Mouse (Mus musculus) mouse embryonic stem cell (cell line): ENCODE measurements around the gene Fxr1.

Experiments used
- in situ Hi-C, 2 experiments: fragments of 300-500 bp; cut with MboI; formaldehyde crosslinking; loops; 1 replicate in 1 of 2; 3 replicates in 1 of 2; pipeline ENCODE4 v1.14.3; 2019 to 2020; ENCODE audit warnings: low sequenced_read_pairs in 2 of 2, low pct_unique_long_range_greater_than_20kb in 1 of 2, mixed read lengths in 1 of 2; ENCODE audit not compliant: unreplicated experiment in 1 of 2

Gene Fxr1

DNA sequence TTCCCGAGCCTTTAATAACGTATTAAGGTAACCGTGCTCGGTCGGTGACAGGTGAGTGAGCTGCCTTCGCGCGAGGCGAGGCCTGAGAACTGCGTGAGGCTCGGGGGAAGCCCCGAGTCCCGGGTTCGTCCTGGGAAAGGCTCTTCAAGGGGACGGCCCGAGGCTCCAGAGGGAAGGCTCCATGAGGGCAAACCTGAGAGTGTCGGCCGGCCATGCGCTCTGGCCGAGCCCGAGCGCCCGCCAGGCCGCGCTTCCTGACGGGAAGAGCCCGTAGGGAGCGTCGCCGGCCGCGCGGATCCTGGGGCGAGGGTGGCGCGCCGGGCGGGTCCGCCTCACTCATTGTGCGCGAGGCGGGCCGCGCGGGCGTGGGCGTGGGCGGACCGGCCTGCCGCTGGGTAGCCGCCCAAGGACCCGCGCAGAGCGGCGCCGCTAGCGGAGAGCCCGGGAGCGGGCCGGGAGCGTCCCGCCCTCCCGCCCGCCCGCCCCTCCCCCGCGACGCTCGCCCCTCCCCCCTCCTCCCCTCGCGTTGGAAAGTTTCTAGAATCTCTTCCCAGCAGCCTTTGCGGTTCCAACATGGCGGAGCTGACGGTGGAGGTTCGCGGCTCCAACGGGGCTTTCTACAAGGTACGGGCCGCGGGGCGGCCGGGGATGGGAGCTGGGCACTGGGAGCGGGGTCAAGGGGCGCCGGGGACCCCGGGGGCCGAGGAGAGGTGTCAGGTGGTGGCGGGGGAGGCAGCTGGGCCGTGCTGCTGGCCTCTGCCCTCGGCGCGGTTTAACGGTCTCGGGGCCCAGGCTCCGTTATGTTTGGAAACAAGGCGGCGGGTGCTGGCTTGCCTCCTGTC lies at the start of gene Fxr1:
TSS of gene Fxr1 (plus strand) at position 404 of the 842 bp plus-strand sequence.
- in situ Hi-C loops: loop anchor here in 1 of 2 experiments (25.0 kb wide), 1 partner anchor 718 kb away; no protein-coding TSS in a partner anchor

DNA sequence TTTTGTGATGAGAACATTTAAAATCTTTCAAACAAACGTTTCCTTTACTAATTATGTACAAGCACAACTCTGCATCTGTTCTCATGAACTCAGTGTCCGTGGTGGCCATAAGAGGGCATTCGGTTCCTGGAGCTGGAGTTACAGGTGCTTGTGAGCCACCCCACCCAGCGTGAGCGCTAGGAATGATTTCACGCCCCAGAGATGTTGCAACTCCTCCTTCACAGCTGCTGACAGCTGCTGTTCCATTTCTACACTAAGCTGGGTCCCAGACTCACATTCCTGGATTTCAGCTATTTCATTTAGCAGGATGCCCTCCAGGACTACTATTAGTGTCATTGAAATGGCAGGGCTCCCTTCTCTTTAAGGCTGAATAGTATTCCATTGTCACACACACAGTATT lies 40.3 kb upstream of the Fxr1 start:
- in situ Hi-C loops: no loop called here

DNA sequence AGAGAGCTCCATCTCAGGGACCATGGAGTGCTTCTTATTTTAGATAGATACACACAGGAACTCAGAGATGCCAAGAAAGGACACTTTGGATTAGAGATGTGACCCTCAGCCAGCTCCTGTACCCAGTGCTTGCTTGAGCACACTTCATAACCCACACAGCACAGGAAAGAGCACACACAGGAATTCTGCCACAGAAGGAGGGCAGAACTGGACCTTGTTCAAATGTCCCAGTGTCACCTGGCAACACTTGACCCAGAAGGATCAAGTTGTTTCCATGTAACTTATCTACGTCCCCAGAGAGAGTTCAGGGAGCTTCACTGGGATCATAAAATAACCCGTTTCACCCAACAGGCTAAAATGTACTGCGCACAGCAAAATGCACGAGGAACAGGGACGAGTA lies 37.0 kb upstream of the Fxr1 start:
- in situ Hi-C loops: no loop called here

DNA sequence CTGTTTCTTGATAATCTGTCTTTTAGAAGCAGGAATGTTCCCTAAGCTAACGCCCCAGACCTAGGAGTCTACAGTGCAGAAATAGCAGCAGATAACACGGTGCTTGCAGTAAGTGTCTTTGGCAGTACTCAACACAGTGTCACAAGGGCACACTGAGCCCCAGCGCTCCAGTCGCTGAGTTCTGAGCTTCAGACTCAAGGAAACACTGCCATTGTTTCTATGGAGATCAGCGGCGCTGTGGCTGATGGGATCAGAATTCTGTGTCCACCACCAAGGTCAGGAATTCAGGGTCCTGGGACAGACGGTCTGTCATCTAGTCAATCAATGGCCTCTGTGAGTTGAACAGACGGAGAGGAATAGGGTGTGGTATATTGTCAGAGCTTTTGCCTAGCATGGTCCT lies 30.4 kb upstream of the Fxr1 start:
- in situ Hi-C loops: no loop called here

DNA sequence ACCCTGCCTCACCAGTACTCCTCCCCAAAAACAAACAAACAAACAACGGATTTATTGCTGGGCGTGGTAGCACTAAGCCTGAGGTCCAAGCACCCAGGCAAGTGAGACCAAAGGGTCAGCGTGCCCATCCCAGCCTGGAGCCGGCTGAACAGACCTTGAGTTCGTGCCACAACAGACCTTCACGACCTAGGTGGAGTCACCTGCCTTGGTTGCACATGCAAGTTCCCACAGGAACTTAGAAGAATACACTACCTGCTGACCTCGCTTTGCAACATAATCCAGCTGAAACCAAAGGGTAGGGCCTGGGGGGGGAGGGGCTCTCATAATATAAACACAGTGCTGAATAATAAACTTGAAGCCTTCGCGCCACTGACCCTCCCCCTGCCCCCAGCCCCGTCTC lies 29.3 kb upstream of the Fxr1 start:
- in situ Hi-C loops: no loop called here

DNA sequence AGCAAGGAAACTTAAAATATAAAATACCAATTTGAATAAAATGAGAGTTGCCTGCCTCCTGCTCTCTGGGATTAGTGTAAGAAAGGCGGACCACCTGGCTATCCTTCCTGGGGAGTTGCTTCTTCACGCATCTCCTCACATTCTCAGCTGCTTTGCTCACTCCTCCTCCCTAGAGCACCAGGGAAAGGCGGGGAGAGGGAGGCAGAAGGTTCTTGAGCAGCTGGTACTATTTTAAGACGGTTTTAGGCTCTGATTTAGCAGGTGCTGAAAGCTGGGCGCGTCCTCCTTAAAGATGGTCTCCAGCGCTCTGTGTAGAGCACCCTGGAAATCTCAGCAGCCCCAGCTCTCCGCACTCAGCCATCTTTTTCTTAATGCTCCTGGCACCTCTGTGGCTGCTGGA lies 28.8 kb upstream of the Fxr1 start:
- in situ Hi-C loops: no loop called here

DNA sequence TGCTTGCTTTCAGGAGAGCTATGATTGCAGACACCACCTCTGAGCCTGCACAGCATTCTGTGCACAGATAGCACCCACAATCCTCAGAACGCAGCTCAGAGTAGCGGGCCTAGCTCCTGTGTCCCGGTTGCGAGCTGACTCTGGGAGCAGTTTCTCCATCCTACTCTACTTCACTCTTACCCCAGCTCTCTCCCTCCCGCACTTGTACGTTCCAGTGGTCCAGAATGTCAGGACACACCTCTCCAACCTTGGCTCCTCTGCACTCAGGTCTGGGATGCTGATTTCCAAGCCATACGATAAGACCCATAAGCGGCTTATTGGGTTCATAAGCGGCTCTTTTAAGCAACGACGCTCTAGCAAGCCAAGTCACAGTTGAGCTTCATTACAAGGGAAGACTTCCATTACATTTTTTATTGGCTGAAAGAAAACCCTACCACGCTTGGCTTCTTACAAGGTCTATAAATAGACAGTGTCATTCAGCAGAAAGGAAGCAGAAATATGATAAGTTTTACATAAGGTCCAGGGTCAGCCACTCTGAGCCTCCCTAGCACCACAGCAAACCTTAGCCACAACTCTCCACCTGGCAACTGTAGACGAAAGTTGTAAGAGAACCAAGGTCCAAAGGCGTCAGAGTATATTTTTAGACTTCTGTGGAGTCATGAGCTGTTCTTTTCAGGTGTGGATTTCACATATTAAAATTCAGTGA lies 26.2 kb upstream of the Fxr1 start:
- in situ Hi-C loops: no loop called here

DNA sequence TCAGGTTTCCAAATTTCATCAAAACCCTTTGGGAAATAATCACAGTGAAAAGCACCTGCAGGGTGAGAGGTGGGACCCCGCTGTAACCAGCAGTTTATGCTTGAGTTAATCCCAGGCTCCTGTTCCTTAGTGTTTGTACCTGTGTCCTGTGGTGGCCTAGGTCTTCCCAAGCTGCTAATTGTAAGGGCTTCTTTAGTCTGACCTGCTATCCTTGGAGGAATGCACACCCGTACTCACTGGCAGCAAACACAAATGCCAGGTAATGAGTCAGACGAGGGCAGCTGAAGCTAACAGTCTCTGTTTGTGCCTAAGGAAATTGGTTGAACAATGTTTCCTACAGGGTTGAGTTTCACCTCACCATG lies 25.6 kb upstream of the Fxr1 start:
- in situ Hi-C loops: no loop called here

DNA sequence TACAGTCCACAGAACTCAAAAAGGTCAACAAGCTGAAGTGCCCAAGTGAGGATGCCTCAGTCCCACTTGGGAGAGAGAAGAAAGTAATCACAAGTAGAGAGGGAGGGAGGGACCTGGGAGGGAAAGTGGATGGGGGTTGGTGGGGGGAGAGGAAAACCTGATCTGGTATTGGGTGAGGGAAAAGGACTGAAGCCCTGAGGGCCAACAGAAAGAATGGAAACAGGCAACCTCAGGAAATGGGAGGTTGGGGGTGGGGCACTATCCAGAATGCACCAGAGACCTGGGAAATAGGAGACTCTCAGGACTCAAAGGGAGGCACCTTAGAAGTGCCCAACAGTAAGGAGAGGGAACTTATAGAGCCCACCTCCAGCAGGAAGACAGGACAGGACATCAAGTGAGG lies 18.1 kb upstream of the Fxr1 start:
- in situ Hi-C loops: loop anchor here in 1 of 2 experiments (25.0 kb wide), 1 partner anchor 736 kb away; no protein-coding TSS in a partner anchor

DNA sequence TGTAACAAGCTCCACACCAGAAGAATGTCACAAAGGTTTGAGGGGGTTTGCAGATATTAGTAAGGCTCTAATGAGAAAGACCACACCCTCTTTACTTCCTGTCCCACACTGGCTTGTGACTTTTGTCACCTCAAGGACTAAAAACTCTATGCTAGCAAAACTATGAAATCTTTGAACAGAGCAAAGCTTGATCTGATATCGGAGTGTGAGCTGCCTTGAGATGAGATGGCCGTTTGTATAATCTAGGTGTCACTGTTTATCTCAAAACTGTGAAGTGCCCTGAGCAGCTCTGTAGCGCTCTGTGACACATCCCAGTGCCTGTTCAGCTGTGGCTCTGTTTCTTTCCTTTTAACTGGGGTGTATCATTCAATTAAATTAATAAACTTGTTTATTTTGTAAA lies 15.9 kb upstream of the Fxr1 start:
- in situ Hi-C loops: loop anchor here in 1 of 2 experiments (25.0 kb wide), 1 partner anchor 733 kb away; no protein-coding TSS in a partner anchor

DNA sequence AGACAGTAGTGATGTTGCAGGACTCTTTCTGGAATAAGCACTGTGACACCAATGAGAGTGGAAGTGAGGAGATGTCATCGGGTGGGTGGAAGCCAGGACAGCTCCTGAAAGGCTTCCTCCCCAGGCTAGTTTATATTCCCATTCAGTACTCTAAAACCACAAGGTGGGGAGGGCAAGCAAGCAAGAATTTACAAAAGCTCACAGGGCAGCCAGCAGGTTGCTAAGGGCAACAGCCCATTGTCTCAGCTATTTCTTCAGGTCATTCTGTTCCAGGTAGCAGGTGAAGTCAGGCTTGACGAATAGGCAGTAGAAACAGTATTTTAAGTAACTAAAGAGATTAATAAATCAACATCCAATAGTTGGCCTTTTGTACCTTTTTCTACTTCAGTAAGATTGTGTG lies 13.4 kb upstream of the Fxr1 start:
- in situ Hi-C loops: loop anchor here in 1 of 2 experiments (25.0 kb wide), 1 partner anchor 731 kb away; no protein-coding TSS in a partner anchor

DNA sequence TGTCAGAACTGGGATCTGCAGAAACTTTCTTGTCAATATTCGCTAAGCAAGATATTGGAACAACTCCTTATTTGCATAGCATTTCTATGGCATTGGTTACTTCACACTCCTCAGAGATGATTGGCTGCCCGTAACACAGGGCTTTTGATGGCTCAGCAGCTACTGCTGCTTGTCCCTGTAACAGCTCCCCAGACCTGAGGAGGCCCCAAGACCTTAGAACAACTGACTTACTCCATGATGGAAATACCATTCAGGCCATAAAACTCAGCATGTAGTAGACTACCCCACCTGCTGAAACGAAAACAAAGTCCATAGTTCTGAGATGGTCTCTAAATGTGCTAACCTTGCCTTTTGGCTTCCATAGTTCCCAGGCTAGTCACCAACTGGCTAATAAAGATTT lies 12.9 kb upstream of the Fxr1 start:
- in situ Hi-C loops: loop anchor here in 1 of 2 experiments (25.0 kb wide), 1 partner anchor 730 kb away; no protein-coding TSS in a partner anchor

DNA sequence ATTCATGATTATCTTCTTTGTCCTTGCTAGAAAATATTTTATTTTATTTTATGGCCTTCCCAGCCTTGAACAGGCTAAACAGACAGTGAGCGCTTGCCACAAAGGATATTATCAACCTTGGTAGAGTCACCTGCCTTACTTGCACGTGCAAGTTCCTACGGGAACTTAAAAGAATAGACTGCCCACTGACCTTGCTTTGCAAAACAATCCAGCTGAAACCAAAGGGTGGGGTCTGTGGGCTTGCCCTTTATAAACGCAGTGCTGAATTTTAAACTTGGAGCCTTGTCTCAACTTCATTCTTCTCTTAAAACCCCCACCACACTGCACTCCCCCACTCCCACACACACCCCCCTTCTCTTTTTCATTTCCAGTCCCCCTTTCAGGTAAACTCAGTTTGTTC lies 12.1 kb upstream of the Fxr1 start:
- in situ Hi-C loops: loop anchor here in 1 of 2 experiments (25.0 kb wide), 1 partner anchor 730 kb away; no protein-coding TSS in a partner anchor

DNA sequence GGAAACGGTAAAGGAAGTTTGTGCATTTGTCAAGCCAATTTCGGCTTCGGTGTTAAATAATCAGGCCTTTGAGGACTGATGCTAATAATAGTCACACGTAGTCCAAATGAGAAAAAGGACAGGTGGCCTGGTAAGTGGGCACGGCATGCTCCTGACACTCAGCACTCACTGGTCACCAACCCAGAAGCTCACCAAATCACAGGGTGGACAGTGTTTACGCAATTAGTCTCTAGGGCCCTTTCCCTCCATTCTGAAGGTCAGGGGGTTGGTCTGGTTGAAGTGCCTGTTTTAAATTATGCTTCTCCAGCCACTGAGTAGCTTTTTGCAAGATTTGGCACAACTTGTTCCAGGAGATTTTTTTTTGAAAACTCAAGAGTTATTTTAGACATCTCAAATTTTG lies 11.6 kb upstream of the Fxr1 start:
- in situ Hi-C loops: loop anchor here in 1 of 2 experiments (25.0 kb wide), 1 partner anchor 729 kb away; no protein-coding TSS in a partner anchor

DNA sequence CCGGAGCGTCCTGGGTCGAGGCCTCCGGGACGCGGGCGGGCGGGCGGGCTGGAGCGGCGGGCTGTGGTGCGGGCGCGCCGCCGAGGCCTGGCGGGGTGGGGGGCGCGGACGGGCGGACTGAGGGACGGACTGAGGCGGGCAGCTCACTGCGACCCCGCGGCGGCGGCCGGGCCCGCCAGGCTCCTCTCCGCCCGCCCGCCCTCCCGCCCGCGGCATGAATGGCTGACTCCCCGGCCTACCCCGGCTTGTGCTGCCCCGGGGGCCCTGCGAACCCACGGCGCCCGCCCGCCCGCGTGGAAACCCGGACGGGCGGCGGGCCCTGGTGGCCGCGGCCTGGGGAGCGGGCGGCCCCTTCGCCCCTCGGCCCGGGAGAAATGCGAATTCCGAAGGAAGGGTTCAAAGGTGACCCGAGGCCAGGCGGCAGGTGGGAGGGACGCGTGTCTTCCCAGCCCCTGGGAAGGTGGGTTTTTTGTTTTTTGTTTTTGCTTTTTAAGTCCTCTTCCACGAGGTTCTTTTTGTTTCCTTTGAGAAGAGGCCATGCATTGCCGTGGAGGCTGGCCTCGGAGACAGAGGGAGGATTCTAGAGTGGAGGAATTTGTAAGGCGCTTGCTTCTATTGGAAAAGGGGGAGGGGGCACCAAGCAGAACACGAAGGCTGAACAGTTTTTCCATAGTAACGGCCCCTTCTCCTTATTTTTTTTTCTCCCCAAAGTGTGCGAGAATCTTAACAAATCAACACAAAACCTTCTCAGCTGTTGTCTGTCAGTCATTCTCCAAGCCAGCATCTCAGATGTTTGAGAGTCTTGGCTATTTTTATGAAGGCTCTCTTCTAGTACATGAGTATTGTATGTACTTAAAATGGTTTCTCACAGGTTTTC lies 877 bp downstream of the Fxr1 start:
- in situ Hi-C loops: loop anchor here in 1 of 2 experiments (25.0 kb wide), 1 partner anchor 717 kb away; no protein-coding TSS in a partner anchor

DNA sequence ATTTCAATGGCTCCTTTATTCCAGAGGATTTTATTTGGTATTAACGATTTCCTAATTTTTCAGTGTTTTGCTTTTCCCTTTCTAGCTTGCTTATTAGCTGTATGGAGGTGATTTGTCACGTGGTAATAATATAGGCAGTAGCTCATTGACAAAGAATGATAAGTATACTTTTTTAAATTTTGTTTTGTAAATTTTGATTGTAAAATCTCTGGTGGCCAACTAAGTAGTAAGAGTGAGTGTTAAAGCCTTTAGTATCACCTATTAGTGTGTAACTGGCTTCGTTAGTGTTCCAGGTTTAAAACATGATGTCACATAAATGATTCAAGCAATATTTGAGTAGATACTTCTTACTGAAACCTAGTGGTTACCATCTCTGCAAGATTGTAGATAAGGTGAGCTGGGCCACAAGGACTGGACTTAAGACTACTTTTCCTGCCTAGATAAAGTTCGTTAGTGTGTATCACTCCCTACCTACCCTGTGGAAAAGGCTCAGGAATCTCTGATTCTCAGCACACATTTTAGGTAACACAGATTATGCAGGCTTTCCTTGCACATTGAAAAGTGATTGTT lies 1.6 kb downstream of the Fxr1 start:
- in situ Hi-C loops: loop anchor here in 1 of 2 experiments (25.0 kb wide), 1 partner anchor 716 kb away; no protein-coding TSS in a partner anchor

DNA sequence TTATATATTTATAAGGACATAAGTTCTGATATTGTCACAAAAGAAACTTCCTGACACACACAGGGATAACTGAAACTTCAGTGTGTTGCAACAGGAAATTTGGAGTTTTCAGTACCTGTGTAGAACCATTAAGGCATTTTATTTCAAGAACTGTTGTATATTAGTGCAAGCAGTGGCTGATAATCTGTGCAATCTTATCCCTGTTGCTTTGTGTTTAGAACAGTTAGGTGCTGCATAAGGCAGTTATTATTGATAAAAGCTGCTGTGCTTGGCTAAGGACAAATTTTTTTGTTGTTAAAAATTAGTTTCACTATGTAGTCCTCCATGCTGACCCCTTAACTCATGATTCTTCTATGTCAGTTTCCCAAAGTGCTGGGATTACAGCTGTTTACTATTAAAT lies 9.2 kb downstream of the Fxr1 start:
- in situ Hi-C loops: no loop called here

DNA sequence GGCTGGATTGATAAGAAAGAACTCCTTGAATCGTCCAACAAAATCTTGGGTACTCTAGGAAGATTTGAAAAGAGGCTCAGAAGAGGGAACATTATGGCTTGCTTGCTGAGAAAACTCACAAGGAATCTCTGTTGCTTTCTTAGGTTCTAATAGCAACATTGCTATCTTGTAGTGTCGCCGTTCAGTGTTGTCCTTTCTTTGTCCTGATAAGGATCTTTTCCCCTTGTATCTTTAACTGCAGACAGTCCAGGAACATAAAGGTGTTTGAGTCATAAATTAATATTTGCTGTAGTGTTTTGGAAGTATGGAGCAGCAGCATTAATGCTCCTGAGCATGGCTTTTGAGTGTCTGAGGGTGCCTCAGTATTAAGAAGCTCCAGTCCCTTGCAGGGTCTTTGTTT lies 10.9 kb downstream of the Fxr1 start:
- in situ Hi-C loops: no loop called here
